Mouse (Mus musculus) olfactory bulb, adult 2 months (tissue): Measurements from ENCODE around the gene Nsmf. TPM values are rescaled to one million over a fixed set of nuclear protein-coding genes. Genes with fewer than 3 reads are reported as not detected.

ENCODE experiments used
- H3K27ac ChIP-seq: fragments of 200-500 bp; 2 replicates; pipeline ENCODE4 v1.5.1; 2012; ENCODE audit warnings: low read depth, low read length; ENCODE audit not compliant: insufficient read depth
- H3K4me1 ChIP-seq: fragments of 200-500 bp; 2 replicates; pipeline ENCODE4 v1.6.1; 2012; ENCODE audit warnings: low read length; ENCODE audit not compliant: control insufficient read depth, insufficient read depth
- H3K4me3 ChIP-seq: fragments of 200-500 bp; 2 replicates; pipeline ENCODE4 v1.5.1; 2012; ENCODE audit warnings: mild to moderate bottlenecking, low read depth, low read length, moderate library complexity; ENCODE audit not compliant: insufficient read depth
- CTCF ChIP-seq: fragments of 200-500 bp; IDR thresholded peaks from 2 replicates; pipeline ENCODE4 v1.5.1; 2012; ENCODE audit warnings: low read depth, mild to moderate bottlenecking, low read length, moderate library complexity; ENCODE audit not compliant: insufficient read depth
- POLR2A ChIP-seq: fragments of 200-500 bp; IDR thresholded peaks from 2 replicates; pipeline ENCODE4 v1.6.1; 2012; ENCODE audit warnings: mild to moderate bottlenecking, low read depth, low read length, moderate library complexity; ENCODE audit not compliant: insufficient read depth
- WGBS: fragments of 180-500 bp; shearing (Covaris S2); methylation state at CpG from one replicate; pipeline ENCODE4 v1.1.7; 2018; 5-methylcytosine and 5-hydroxymethylcytosine counted together
- polyA plus RNA-seq: library from polyadenylated mRNA; stranded (reverse); fragments of >200 nt; gene quantifications from 2 replicates; pipeline ENCODE4 v1.2.4, GENCODE M21; 2012; ENCODE audit warnings: low replicate concordance; ENCODE audit not compliant: missing spikeins, insufficient read depth, insufficient read length

Nsmf gene
- polyA plus RNA-seq, 1 experiment, result not detected

GRCm38 (mm10) chr2:25053101-25053500 is 1.1 kb upstream of the Nsmf start:
- 87% methylated on average over 6 of the region's 6 CpGs for WGBS
- no peak for TF ChIP-seq POLR2A
- TF ChIP-seq CTCF, result no peak
- Histone ChIP-seq H3K27ac (no peak overlapping the region), H3K4me1 (peaks cover 25% of the 10 kb centered on the region), H3K4me3 (no peak overlapping the region)

DNA sequence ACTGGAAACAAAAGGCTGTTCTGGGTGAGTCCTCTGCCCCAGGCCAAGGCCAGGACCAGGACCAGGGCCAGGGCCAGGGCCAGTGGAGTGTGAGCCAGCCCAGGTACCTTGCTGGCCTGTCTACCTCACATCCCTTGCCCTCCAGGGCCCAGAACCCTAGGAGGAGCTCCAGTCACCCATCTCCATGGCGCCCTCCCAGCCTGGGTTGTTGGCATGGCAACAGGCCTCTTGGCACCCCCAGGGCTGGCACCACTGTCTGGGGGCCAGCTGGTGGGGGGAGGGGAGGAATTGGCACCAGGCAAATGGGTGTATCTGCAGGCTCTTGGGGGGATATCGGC is 882 bp downstream of the Nsmf start:
- no peak for TF ChIP-seq POLR2A
- no peak for TF ChIP-seq CTCF
- H3K27ac ChIP-seq, result peak overlapping the region; percentile 76; the same call in 1 of the 2 replicates
- WGBS, result 0% methylated on average over 2 of the region's 2 CpGs
- H3K4me3 ChIP-seq, result peak overlapping the region; percentile 91
- H3K4me1 ChIP-seq, result peaks cover 34% of the 10 kb centered on the region

- Histone ChIP-seq H3K27ac (0 out of 2 replicates have a peak overlapping the region, but pooled peaks have one; percentile 10), H3K4me3 (peak overlapping the region; percentile 91), H3K4me1 (peaks cover 34% of the 10 kb centered on the region)
- WGBS, result 57% methylated on average over 21 of the region's 21 CpGs
- TF ChIP-seq POLR2A (no peak), CTCF (no peak)
Observed at GRCm38 (mm10) chr2:25055409-25056155, 1.4 kb downstream of the Nsmf start.

GRCm38 (mm10) chr2:25058926-25059325 is 4.8 kb downstream of the Nsmf start:
- WGBS, result 80% methylated on average over 7 of the region's 7 CpGs
- no peak overlapping the region for H3K4me3 ChIP-seq
- peaks cover 31% of the 10 kb centered on the region for H3K4me1 ChIP-seq
- no peak overlapping the region for H3K27ac ChIP-seq
- no peak for TF ChIP-seq POLR2A
- no peak for TF ChIP-seq CTCF

DNA sequence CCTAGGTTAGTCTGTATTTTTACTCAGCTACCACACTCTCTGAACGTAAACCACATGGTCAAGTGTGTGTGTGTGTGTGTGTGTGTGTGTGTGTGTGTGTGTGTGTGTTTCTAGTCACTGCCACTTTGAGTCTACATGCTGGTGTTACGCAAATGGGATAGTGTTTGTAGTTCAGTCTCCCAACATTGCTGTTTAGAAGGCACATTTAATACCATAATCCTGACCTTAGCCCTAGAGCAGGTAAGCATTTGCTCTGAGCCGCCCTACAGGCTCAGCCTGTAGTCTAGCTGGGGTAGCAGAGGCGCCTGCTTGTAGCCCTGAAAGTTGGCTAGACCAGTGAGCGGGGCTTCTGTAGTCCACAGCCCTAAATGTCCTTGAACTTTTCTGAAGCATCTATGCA is 9.4 kb downstream of the Nsmf start:
- 91% methylated on average over 5 of the region's 5 CpGs for WGBS
- H3K4me1 ChIP-seq, result peaks cover 5% of the 10 kb centered on the region; the same call in 1 of the 2 replicates
- H3K4me3 ChIP-seq, result no peak overlapping the region
- H3K27ac ChIP-seq, result no peak overlapping the region
- TF ChIP-seq CTCF (no peak), POLR2A (no peak)

- no peak for TF ChIP-seq POLR2A
- no peak for TF ChIP-seq CTCF
- no peak overlapping the region for H3K4me3 ChIP-seq
- no peak overlapping the region for H3K27ac ChIP-seq
- 94% methylated on average over 1 of the region's 1 CpGs for WGBS
- no peaks in the 10 kb centered on the region for H3K4me1 ChIP-seq
Observed at GRCm38 (mm10) chr2:25064285-25064684, 10.1 kb downstream of the Nsmf start.

- TF ChIP-seq CTCF (no peak), POLR2A (no peak)
- H3K27ac ChIP-seq, result no peak overlapping the region
- no peaks in the 10 kb centered on the region for H3K4me1 ChIP-seq
- no peak overlapping the region for H3K4me3 ChIP-seq
Observed at GRCm38 (mm10) chr2:25065537-25065936, 11.4 kb downstream of the Nsmf start.

- 72% methylated on average over 4 of the region's 4 CpGs for WGBS
- TF ChIP-seq POLR2A, result no peak
- TF ChIP-seq CTCF, result no peak
- H3K4me1 ChIP-seq, result no peaks in the 10 kb centered on the region
- no peak overlapping the region for H3K27ac ChIP-seq
- H3K4me3 ChIP-seq, result no peak overlapping the region
Observed at GRCm38 (mm10) chr2:25066552-25066951, 12.4 kb downstream of the Nsmf start.

- TF ChIP-seq POLR2A (no peak), CTCF (no peak)
- H3K27ac ChIP-seq, result no peak overlapping the region
- H3K4me3 ChIP-seq, result no peak overlapping the region
- no peaks in the 10 kb centered on the region for H3K4me1 ChIP-seq
- WGBS, result 67% methylated on average over 4 of the region's 4 CpGs
Observed at GRCm38 (mm10) chr2:25069537-25069936, 15.4 kb downstream of the Nsmf start.
